20 mouse cellular contexts compared by ENCODE assay signal in genomic region chr8:121043719-121044440, GRCm38 (mm10). TPM values are rescaled to one million over a fixed set of nuclear protein-coding genes. Genes with fewer than 3 reads are reported as not detected.
DNase-seq lines count a peak whose midpoint lies in the region; ATAC-seq and TF ChIP-seq lines count a peak whose summit lies in the region.
"Had no signal": no experiment of that assay in that cellular context is flagged by ENCODE, and none has a peak within 500 bp of the region (broad histone marks: within the 10 kb centered on the region; RNA-seq: fewer than 3 reads in every experiment).

No protein-coding gene starts in this region.

- no peak overlapping the region for H3K4me2 ChIP-seq in midbrain, embryonic 11.5 days
- no peak overlapping the region for H3K4me2 ChIP-seq in midbrain, postnatal 0 days (ENCODE audit: low read depth, low read length, poor library complexity, severe bottlenecking)
- H3K4me2 ChIP-seq: heart, embryonic 13.5 days; hindbrain, embryonic 13.5 days; midbrain, embryonic 13.5 days; neural tube, embryonic 13.5 days had no signal

- no peak for TF ChIP-seq CTCF in midbrain, postnatal 0 days (IDR thresholded peaks at IDR 0.05)

- H3K9me3 ChIP-seq in midbrain, embryonic 11.5 days (ENCODE audit: control insufficient read depth, low read length), result no peaks in the 10 kb centered on the region
- H3K9me3 ChIP-seq in midbrain, postnatal 0 days (ENCODE audit: low read length), result no peaks in the 10 kb centered on the region
- H3K9me3 ChIP-seq: heart, embryonic 13.5 days; midbrain, embryonic 13.5 days; neural tube, embryonic 13.5 days had no signal

- H3K9ac ChIP-seq in midbrain, embryonic 11.5 days (ENCODE audit: low read length), result no peak overlapping the region
- H3K9ac ChIP-seq in midbrain, postnatal 0 days (replicated peaks; ENCODE audit: low read length, poor library complexity, severe bottlenecking), result no peak overlapping the region
- H3K9ac ChIP-seq: heart, embryonic 13.5 days; hindbrain, embryonic 13.5 days; midbrain, embryonic 13.5 days; neural tube, embryonic 13.5 days had no signal

- H3K4me3 ChIP-seq in midbrain, embryonic 11.5 days (ENCODE audit: low read depth, low read length), result no peak overlapping the region
- H3K4me3 ChIP-seq in midbrain, postnatal 0 days (ENCODE audit: low read depth, low read length), result no peak overlapping the region
- H3K4me3 ChIP-seq: gastrocnemius, adult 2 months; heart, embryonic 13.5 days; hindbrain, embryonic 13.5 days; midbrain, embryonic 13.5 days; neural tube, embryonic 13.5 days had no signal

- no peak for ATAC-seq in midbrain, embryonic 11.5 days (ENCODE audit: low FRiP score)
- no peak for ATAC-seq in midbrain, postnatal 0 days (ENCODE audit: low FRiP score)
- ATAC-seq: inflammation-experienced regulatory T-cells, adult 6 months; midbrain, embryonic 13.5 days had no signal

- peak; percentile 25 for DNase-seq in kidney, adult 9 months
- no peak for DNase-seq in kidney, adult 18-20 months
- DNase-seq in midbrain, embryonic 11.5 days (ENCODE audit: low spot score, missing footprints), result peak; percentile 65
- no peak for DNase-seq in midbrain, postnatal 0 days (ENCODE audit: low spot score)
- DNase-seq in kidney, postnatal 25 days, result peak; percentile 4 to 66
- no peak for DNase-seq in layer of hippocampus, postnatal 25 days (ENCODE audit: extremely low spot score in 1 of 2, low spot score in 1 of 2)
- no peak for DNase-seq in urinary bladder, postnatal 10 days (ENCODE audit: low spot score)
- DNase-seq: cerebellum, adult 2 months; gastrocnemius, adult 2 months; left cerebral cortex, postnatal 4 days; liver; lung, adult 18-20 months; spleen, adult 18-20 months had no signal

- no peaks in the 10 kb centered on the region for H3K36me3 ChIP-seq in midbrain, embryonic 11.5 days (ENCODE audit: control insufficient read depth, insufficient read depth, low read length)
- no peaks in the 10 kb centered on the region for H3K36me3 ChIP-seq in midbrain, postnatal 0 days (ENCODE audit: insufficient read depth, low read length)
- H3K36me3 ChIP-seq: heart, embryonic 13.5 days; hindbrain, embryonic 13.5 days; midbrain, embryonic 13.5 days; neural tube, embryonic 13.5 days had no signal

- 69% methylated on average over 19 of the region's 19 CpGs for WGBS in midbrain, embryonic 11.5 days
- whole genome bisulfite sequencing in midbrain, postnatal 0 days, result 68% methylated on average over 19 of the region's 19 CpGs

- no peaks in the 10 kb centered on the region for H3K4me1 ChIP-seq in midbrain, embryonic 11.5 days (ENCODE audit: control insufficient read depth, insufficient read depth, low read length)
- no peaks in the 10 kb centered on the region for H3K4me1 ChIP-seq in midbrain, postnatal 0 days (ENCODE audit: insufficient read depth, low read length)
- H3K4me1 ChIP-seq: heart, embryonic 13.5 days; hindbrain, embryonic 13.5 days; midbrain, embryonic 13.5 days; neural tube, embryonic 13.5 days had no signal

- H3K27me3 ChIP-seq in midbrain, embryonic 11.5 days (ENCODE audit: control insufficient read depth, insufficient read depth, low read length), result no peaks in the 10 kb centered on the region
- H3K27me3 ChIP-seq in midbrain, postnatal 0 days (ENCODE audit: insufficient read depth, low read length), result no peaks in the 10 kb centered on the region
- H3K27me3 ChIP-seq: midbrain, embryonic 13.5 days had no signal

- H3K27ac ChIP-seq in midbrain, embryonic 11.5 days (ENCODE audit: low read depth, low read length), result no peak overlapping the region
- no peak overlapping the region for H3K27ac ChIP-seq in midbrain, postnatal 0 days (ENCODE audit: low read depth, low read length)
- H3K27ac ChIP-seq: gastrocnemius, adult 2 months; heart, embryonic 13.5 days; hindbrain, embryonic 13.5 days; midbrain, embryonic 13.5 days; neural tube, embryonic 13.5 days had no signal

RNA-seq across cellular contexts. Expression of gene Foxf1, which starts 40.3 kb away (rescaled TPM):
- polyA plus RNA-seq in midbrain, embryonic 11.5 days (2014; fragmentation: Nextera tagmentation; extraction: Ambion mirVana), result 0.17 and 0.20 TPM in 2 replicates
- total RNA-seq in midbrain, postnatal 0 days (2014; rRNA removed), result 0.71 and 3.5 TPM in 2 replicates
- 1.5 and 1.6 TPM in 2 replicates for polyA plus RNA-seq in midbrain, postnatal 0 days (2015; fragmentation: Nextera tagmentation; extraction: Ambion mirVana)
- total RNA-seq in layer of hippocampus, postnatal 25 days (2021), result 1 to 10 TPM in 1 of 2 experiments, under 1 TPM in 1; 0.87 to 1.0 TPM
- total RNA-seq: granulocyte monocyte progenitor cell, adult 5-6 weeks; megakaryocyte progenitor cell, adult 5-6 weeks had no signal

Comparison
In these comparisons a context has a peak if more than half of its experiments do, and no peak if none do; other contexts are left out.
1. DNase-seq: peak in kidney, adult 9 months (single experiment), midbrain, embryonic 11.5 days (single experiment) and kidney, postnatal 25 days (2 of 2); none in kidney, adult 18-20 months (single experiment), midbrain, postnatal 0 days (single experiment), layer of hippocampus, postnatal 25 days (0 of 2) and urinary bladder, postnatal 10 days (single experiment).